In genomic region chr8:104629306-104630110, GRCm38 (mm10) we compare ENCODE assay signal across 8 mouse cellular contexts. TPM values are rescaled to one million over a fixed set of nuclear protein-coding genes. Genes with fewer than 3 reads are reported as not detected.
DNase-seq lines count a peak whose midpoint lies in the region; ATAC-seq and TF ChIP-seq lines count a peak whose summit lies in the region.

No protein-coding gene starts in this region.

- TF ChIP-seq POLR2A in CH12.LX (IDR thresholded peaks at IDR 0.05; ENCODE audit: low read depth, low read length): no peak

- peak overlapping the region; percentile 71; the same call in 1 of the 2 replicates for H3K9ac ChIP-seq in CH12.LX (ENCODE audit: insufficient read depth, low read depth)

- peaks cover 13 to 40% of the 10 kb centered on the region in 2 experiments for H3K4me1 ChIP-seq in CH12.LX (ENCODE audit: control insufficient read depth in 1 of 2, insufficient read depth in 2 of 2)
- H3K4me1 ChIP-seq in forebrain, embryonic 10.5 days: peaks cover 28% of the 10 kb centered on the region
- H3K4me1 ChIP-seq in midbrain, embryonic 10.5 days: peaks cover 30% of the 10 kb centered on the region

- WGBS in forebrain, embryonic 10.5 days: 82% methylated on average over 22 of the region's 22 CpGs
- 87% methylated on average over 22 of the region's 22 CpGs for WGBS in midbrain, embryonic 10.5 days

- TF ChIP-seq CTCF in CH12.LX (conservative IDR thresholded peaks at IDR 0.05 in 1 of 2, IDR thresholded peaks at IDR 0.05 in 1 of 2; ENCODE audit: low read depth in 2 of 2, low read length in 2 of 2): no peak

- H3K4me2 ChIP-seq in CH12.LX (ENCODE audit: insufficient read depth, low read depth, poor library complexity, severe bottlenecking): peak overlapping the region; percentile 56; the same call in 1 of the 2 replicates

- no peaks in the 10 kb centered on the region for H3K9me3 ChIP-seq in CH12.LX (replicated peaks; ENCODE audit: low read length)
- H3K9me3 ChIP-seq in forebrain, embryonic 10.5 days: no peaks in the 10 kb centered on the region
- H3K9me3 ChIP-seq in midbrain, embryonic 10.5 days (replicated peaks): no peaks in the 10 kb centered on the region

- no peaks in the 10 kb centered on the region for H3K27me3 ChIP-seq in CH12.LX (replicated peaks)
- H3K27me3 ChIP-seq in forebrain, embryonic 10.5 days (ENCODE audit: poor library complexity, severe bottlenecking): peaks cover 47% of the 10 kb centered on the region
- peaks cover 42% of the 10 kb centered on the region for H3K27me3 ChIP-seq in midbrain, embryonic 10.5 days (ENCODE audit: low read depth, poor library complexity, severe bottlenecking)

- in situ Hi-C loops in CH12.LX (cut with MboI; ENCODE audit: low pct_ligation_motif_present, low pct_unique_long_range_greater_than_20kb, low sequenced_read_pairs): no loop called here

- DNase-seq in 3134 (ENCODE audit: extremely low read depth, insufficient read length, low spot score) (peak; percentile 62), CH12.LX (ENCODE audit: extremely low read depth) (no peak)
- peak; percentile 84 to 88 for DNase-seq in heart, adult 9 months (ENCODE audit: low spot score in 2 of 2)
- DNase-seq in kidney, postnatal 14 days: peak; percentile 73
- DNase-seq in forebrain, embryonic 10.5 days (ENCODE audit: extremely low spot score, low spot score): no peak
- DNase-seq in midbrain, embryonic 10.5 days (ENCODE audit: low spot score): no peak
- no peak for DNase-seq in layer of hippocampus, adult 11-12 months (ENCODE audit: low spot score)

- H3K36me3 ChIP-seq in CH12.LX (replicated peaks in 1 of 2; ENCODE audit: control insufficient read depth in 1 of 2, insufficient read depth in 1 of 2, low read length in 1 of 2): peaks cover 11 to 35% of the 10 kb centered on the region in 2 experiments
- H3K36me3 ChIP-seq in forebrain, embryonic 10.5 days (replicated peaks): no peaks in the 10 kb centered on the region
- no peaks in the 10 kb centered on the region for H3K36me3 ChIP-seq in midbrain, embryonic 10.5 days

- no peak overlapping the region for H3K27ac ChIP-seq in CH12.LX (ENCODE audit: insufficient read depth, low read depth)
- H3K27ac ChIP-seq in forebrain, embryonic 10.5 days: no peak overlapping the region
- no peak overlapping the region for H3K27ac ChIP-seq in midbrain, embryonic 10.5 days (replicated peaks)

- peak overlapping the region in 2 of 3 experiments; percentile 79 to 82 for H3K4me3 ChIP-seq in CH12.LX (replicated peaks in 1 of 3; ENCODE audit: low read depth in 2 of 3, low read length in 2 of 3, poor library complexity in 1 of 3)
- no peak overlapping the region for H3K4me3 ChIP-seq in forebrain, embryonic 10.5 days
- H3K4me3 ChIP-seq in midbrain, embryonic 10.5 days: no peak overlapping the region

- TF ChIP-seq RAD21 in CH12.LX (IDR thresholded peaks at IDR 0.05; ENCODE audit: low read depth, low read length): no peak

- no peak for ATAC-seq in activated CD4-positive, CD25-positive, alpha-beta regulatory T cell, adult 4 months

- dilution Hi-C loops in CH12.LX (cut with MboI; ENCODE audit: extremely low pct_ligation_motif_present, extremely low pct_unique_long_range_greater_than_20kb, low sequenced_read_pairs): no loop called here

- no peak for TF ChIP-seq EP300 in CH12.LX (IDR thresholded peaks at IDR 0.05; ENCODE audit: low read length)

- no peaks in the 10 kb centered on the region for H3K79me2 ChIP-seq in CH12.LX (replicated peaks; ENCODE audit: control insufficient read depth, extremely low read depth, insufficient read depth, poor library complexity, severe bottlenecking)

TF ChIP-seq in CH12.LX, 34 proteins besides CTCF, POLR2A, EP300 and RAD21:
- TF ChIP-seq ETS1 (conservative IDR thresholded peaks at IDR 0.05; ENCODE audit: low read depth, low read length) (no peak), SIN3A (IDR thresholded peaks at IDR 0.05; ENCODE audit: low read length) (no peak), UBTF (IDR thresholded peaks at IDR 0.05; ENCODE audit: low read depth, low read length) (no peak), USF2 (conservative IDR thresholded peaks at IDR 0.05; ENCODE audit: low read depth, low read length) (no peak), GABPA (IDR thresholded peaks at IDR 0.05; ENCODE audit: insufficient replicate concordance, low read depth, low read length) (no peak), POLR2AphosphoS2 (IDR thresholded peaks at IDR 0.05; ENCODE audit: low read depth, low read length) (no peak), KAT2A (IDR thresholded peaks at IDR 0.05; ENCODE audit: insufficient replicate concordance, low read length) (no peak), ZMIZ1 (IDR thresholded peaks at IDR 0.05; ENCODE audit: low read depth, low read length) (no peak), ZC3H11A (IDR thresholded peaks at IDR 0.05; ENCODE audit: low read depth, low read length) (no peak), MXI1 (IDR thresholded peaks at IDR 0.05; ENCODE audit: low read depth, low read length) (no peak), JUN (IDR thresholded peaks at IDR 0.05; ENCODE audit: insufficient read depth, low read depth, low read length) (no peak), MAX (IDR thresholded peaks at IDR 0.05; ENCODE audit: low read length) (no peak), MAFK (IDR thresholded peaks at IDR 0.05; ENCODE audit: insufficient replicate concordance, low read length) (no peak), MEF2A (IDR thresholded peaks at IDR 0.05; ENCODE audit: borderline replicate concordance, low read depth, low read length) (no peak)

RNA-seq across cellular contexts. Expression of gene Rrad, which starts 1.6 kb away (rescaled TPM):
- 30.9 and 31.1 TPM in 2 replicates for total RNA-seq in CH12.LX (2012; rRNA removed)
- 29.4 and 31.7 TPM in 2 replicates for total RNA-seq in CH12.LX (2014; rRNA removed)
- 32.3 and 33.6 TPM in 2 replicates for polyA plus RNA-seq in CH12.LX (2012; ENCODE audit: insufficient read length, low read depth)
- 1.1 and 1.5 TPM in 2 replicates for polyA plus RNA-seq in forebrain, embryonic 10.5 days (2016; fragmentation: Nextera tagmentation; extraction: Ambion mirVana)
- polyA plus RNA-seq in midbrain, embryonic 10.5 days (2016; fragmentation: Nextera tagmentation; extraction: Ambion mirVana): 1.3 and 2.0 TPM in 2 replicates
- polyA plus RNA-seq in activated CD4-positive, CD25-positive, alpha-beta regulatory T cell, adult 4 months (2017; shearing (Covaris generic)): 10 to 100 TPM; 11.4 to 16.2 TPM

RNA-seq across cellular contexts. Expression of gene Cdh16, which starts 5.3 kb away (rescaled TPM):
- total RNA-seq in CH12.LX (2012; rRNA removed) (not detected in 2 replicates), CH12.LX (2014; rRNA removed) (not detected in 2 replicates)
- polyA plus RNA-seq in CH12.LX (2012; ENCODE audit: insufficient read length, low read depth): not detected in 2 replicates
- not detected in 2 replicates for polyA plus RNA-seq in forebrain, embryonic 10.5 days (2016; fragmentation: Nextera tagmentation; extraction: Ambion mirVana)
- polyA plus RNA-seq in midbrain, embryonic 10.5 days (2016; fragmentation: Nextera tagmentation; extraction: Ambion mirVana): not detected in 2 replicates
- polyA plus RNA-seq in activated CD4-positive, CD25-positive, alpha-beta regulatory T cell, adult 4 months (2017; shearing (Covaris generic)): not detected

RNA-seq across cellular contexts. Expression of gene Ciao2b, which starts 12.3 kb away (rescaled TPM):
- total RNA-seq in CH12.LX (2012; rRNA removed): 76.4 and 81.1 TPM in 2 replicates
- 72.2 and 74.4 TPM in 2 replicates for total RNA-seq in CH12.LX (2014; rRNA removed)
- polyA plus RNA-seq in CH12.LX (2012; ENCODE audit: insufficient read length, low read depth): 75.8 and 76.4 TPM in 2 replicates
- polyA plus RNA-seq in forebrain, embryonic 10.5 days (2016; fragmentation: Nextera tagmentation; extraction: Ambion mirVana): 97.5 and 102 TPM in 2 replicates
- polyA plus RNA-seq in midbrain, embryonic 10.5 days (2016; fragmentation: Nextera tagmentation; extraction: Ambion mirVana): 107 and 110 TPM in 2 replicates
- 100 to 1,000 TPM; 102 to 109 TPM for polyA plus RNA-seq in activated CD4-positive, CD25-positive, alpha-beta regulatory T cell, adult 4 months (2017; shearing (Covaris generic))

RNA-seq across cellular contexts. Expression of gene Pdp2, which starts 38.3 kb away (rescaled TPM):
- total RNA-seq in CH12.LX (2012; rRNA removed) (8.7 and 11.9 TPM in 2 replicates), CH12.LX (2014; rRNA removed) (6.9 and 7.6 TPM in 2 replicates)
- 8.3 and 9.6 TPM in 2 replicates for polyA plus RNA-seq in CH12.LX (2012; ENCODE audit: insufficient read length, low read depth)
- polyA plus RNA-seq in forebrain, embryonic 10.5 days (2016; fragmentation: Nextera tagmentation; extraction: Ambion mirVana): 14.2 and 14.6 TPM in 2 replicates
- 14.3 and 16.5 TPM in 2 replicates for polyA plus RNA-seq in midbrain, embryonic 10.5 days (2016; fragmentation: Nextera tagmentation; extraction: Ambion mirVana)
- 10 to 100 TPM; 17.1 to 18.9 TPM for polyA plus RNA-seq in activated CD4-positive, CD25-positive, alpha-beta regulatory T cell, adult 4 months (2017; shearing (Covaris generic))

Comparison
In these comparisons a context has a peak if more than half of its experiments do, and no peak if none do; other contexts are left out.
1. DNase-seq: peak in 3134 (single experiment), heart, adult 9 months (2 of 2) and kidney, postnatal 14 days (single experiment); none in CH12.LX (single experiment), forebrain, embryonic 10.5 days (single experiment), midbrain, embryonic 10.5 days (single experiment) and layer of hippocampus, adult 11-12 months (single experiment).
2. H3K4me3 ChIP-seq: peak in CH12.LX (2 of 3); none in forebrain, embryonic 10.5 days (single experiment) and midbrain, embryonic 10.5 days (single experiment).